Mouse (Mus musculus) testis, adult 2 months (tissue): Measurements from ENCODE around the gene Tff1.

Experiments
- CTCF ChIP-seq: fragments of 200-500 bp; IDR thresholded peaks from 2 replicates; pipeline ENCODE4 v1.5.1; 2012; ENCODE audit warnings: low read depth, mild to moderate bottlenecking, inconsistent platforms, low read length, moderate library complexity; ENCODE audit not compliant: control insufficient read depth, insufficient read depth, insufficient replicate concordance
- POLR2A ChIP-seq: fragments of 200-500 bp; IDR thresholded peaks from 2 replicates; pipeline ENCODE4 v1.6.1; 2012; ENCODE audit warnings: low read depth, mild to moderate bottlenecking, inconsistent platforms, low read length, moderate library complexity; ENCODE audit not compliant: control insufficient read depth

- no peak for TF ChIP-seq CTCF
- TF ChIP-seq POLR2A: no peak
These were observed 11.3 kb downstream of the Tff1 start for GRCm38 (mm10) chr17:31153785-31154184.
